Mouse (Mus musculus): Measurements from ENCODE around the gene Lyl1. TPM values are rescaled to one million over a fixed set of nuclear protein-coding genes. Genes with fewer than 3 reads are reported as not detected.
"Not testable (repeated sequence)": the region's sequence is repeated elsewhere in the genome, so short reads cannot be mapped to it uniquely, and the experiment has no call there.

Gene Lyl1
- polyA plus RNA-seq, 1 experiment, result 20.2 TPM

- WGBS, result 48% methylated on average over 1 of the region's 1 CpGs
- Histone ChIP-seq H3K4me3 (replicated peaks; ENCODE audit: extremely low read depth, low read depth, low read length) (no peak overlapping the region), H3K4me1 (ENCODE audit: control insufficient read depth, insufficient read depth, low read length) (peaks cover 4% of the 10 kb centered on the region)
- no peak for DNase-seq
- TF ChIP-seq POLR2A (IDR thresholded peaks at IDR 0.05; ENCODE audit: borderline replicate concordance, extremely low read depth, low read depth, low read length) (no peak), CTCF (IDR thresholded peaks at IDR 0.05; ENCODE audit: insufficient read depth, low read length) (no peak)
Observed at GRCm38 (mm10) chr8:84668081-84668480, 33.2 kb upstream of the Lyl1 start.

GRCm38 (mm10) chr8:84668731-84669485 is 32.3 kb upstream of the Lyl1 start:
- TF ChIP-seq POLR2A (IDR thresholded peaks at IDR 0.05; ENCODE audit: borderline replicate concordance, extremely low read depth, low read depth, low read length) (no peak), CTCF (IDR thresholded peaks at IDR 0.05; ENCODE audit: insufficient read depth, low read length) (no peak)
- Histone ChIP-seq H3K4me1 (ENCODE audit: control insufficient read depth, insufficient read depth, low read length) (peaks cover 4% of the 10 kb centered on the region), H3K4me3 (replicated peaks; ENCODE audit: extremely low read depth, low read depth, low read length) (no peak overlapping the region)
- DNase-seq, result no peak
- WGBS, result 77% methylated on average over 6 of the region's 6 CpGs

- DNase-seq; H3K4me1 ChIP-seq (ENCODE audit: control insufficient read depth, insufficient read depth, low read length); H3K4me3 ChIP-seq (replicated peaks; ENCODE audit: extremely low read depth, low read depth, low read length): not testable (repeated sequence)
- 75% methylated on average over 5 of the region's 5 CpGs for WGBS
Observed at GRCm38 (mm10) chr8:84670295-84671006, 30.8 kb upstream of the Lyl1 start.

GRCm38 (mm10) chr8:84677305-84677704 is 24.0 kb upstream of the Lyl1 start:
- WGBS, result 90% methylated on average over 5 of the region's 5 CpGs

GRCm38 (mm10) chr8:84681476-84681875 is 19.8 kb upstream of the Lyl1 start:
- no peak for DNase-seq
- TF ChIP-seq POLR2A (IDR thresholded peaks at IDR 0.05; ENCODE audit: borderline replicate concordance, extremely low read depth, low read depth, low read length) (no peak), CTCF (IDR thresholded peaks at IDR 0.05; ENCODE audit: insufficient read depth, low read length) (no peak)
- Histone ChIP-seq H3K4me1 (ENCODE audit: control insufficient read depth, insufficient read depth, low read length) (peaks cover 4% of the 10 kb centered on the region), H3K4me3 (replicated peaks; ENCODE audit: extremely low read depth, low read depth, low read length) (no peak overlapping the region)
- 76% methylated on average over 2 of the region's 2 CpGs for WGBS

More at GRCm38 (mm10) chr8:84677305-84677704, 24.0 kb upstream of the Lyl1 start:
- DNase-seq, result no peak
- H3K4me3 ChIP-seq (replicated peaks; ENCODE audit: extremely low read depth, low read depth, low read length), result no peak overlapping the region
- no peaks in the 10 kb centered on the region for H3K4me1 ChIP-seq (ENCODE audit: control insufficient read depth, insufficient read depth, low read length)
- TF ChIP-seq POLR2A (IDR thresholded peaks at IDR 0.05; ENCODE audit: borderline replicate concordance, extremely low read depth, low read depth, low read length), result no peak
- no peak for TF ChIP-seq CTCF (IDR thresholded peaks at IDR 0.05; ENCODE audit: insufficient read depth, low read length)

- WGBS, result 71% methylated on average over 2 of the region's 2 CpGs
- no peak overlapping the region for H3K4me3 ChIP-seq (replicated peaks; ENCODE audit: extremely low read depth, low read depth, low read length)
- no peak for DNase-seq
- TF ChIP-seq POLR2A (IDR thresholded peaks at IDR 0.05; ENCODE audit: borderline replicate concordance, extremely low read depth, low read depth, low read length) (no peak), CTCF (IDR thresholded peaks at IDR 0.05; ENCODE audit: insufficient read depth, low read length) (no peak)
- peaks cover 6% of the 10 kb centered on the region for H3K4me1 ChIP-seq (ENCODE audit: control insufficient read depth, insufficient read depth, low read length)
Observed at GRCm38 (mm10) chr8:84682257-84682656, 19.0 kb upstream of the Lyl1 start.

GRCm38 (mm10) chr8:84684537-84684936 is 16.7 kb upstream of the Lyl1 start:
- no peak for TF ChIP-seq CTCF (IDR thresholded peaks at IDR 0.05; ENCODE audit: insufficient read depth, low read length)
- no peak for TF ChIP-seq POLR2A (IDR thresholded peaks at IDR 0.05; ENCODE audit: borderline replicate concordance, extremely low read depth, low read depth, low read length)
- no peak for DNase-seq
- Histone ChIP-seq H3K4me1 (ENCODE audit: control insufficient read depth, insufficient read depth, low read length) (peaks cover 12% of the 10 kb centered on the region), H3K4me3 (replicated peaks; ENCODE audit: extremely low read depth, low read depth, low read length) (no peak overlapping the region)
- 54% methylated on average over 3 of the region's 3 CpGs for WGBS

GRCm38 (mm10) chr8:84686191-84687002 is 14.9 kb upstream of the Lyl1 start, which contains the start of gene Trmt1:
Trmt1 (plus strand) TSS chr8:84686307.
- H3K4me1 ChIP-seq (ENCODE audit: control insufficient read depth, insufficient read depth, low read length), result peaks cover 15% of the 10 kb centered on the region
- H3K4me3 ChIP-seq (replicated peaks; ENCODE audit: extremely low read depth, low read depth, low read length), result peak within 1 kb of the TSS; percentile 79
- TF ChIP-seq CTCF (IDR thresholded peaks at IDR 0.05; ENCODE audit: insufficient read depth, low read length) (no peak), POLR2A (IDR thresholded peaks at IDR 0.05; ENCODE audit: borderline replicate concordance, extremely low read depth, low read depth, low read length) (no peak)
- DNase-seq, result no peak
- 12% methylated on average over 20 of the region's 20 CpGs for WGBS

- no peak for TF ChIP-seq POLR2A (IDR thresholded peaks at IDR 0.05; ENCODE audit: borderline replicate concordance, extremely low read depth, low read depth, low read length)
- no peak for TF ChIP-seq CTCF (IDR thresholded peaks at IDR 0.05; ENCODE audit: insufficient read depth, low read length)
- H3K4me1 ChIP-seq (ENCODE audit: control insufficient read depth, insufficient read depth, low read length), result peaks cover 15% of the 10 kb centered on the region
- no peak for DNase-seq
- WGBS, result 2% methylated on average over 54 of the region's 62 CpGs
- peak overlapping the region; percentile 79 for H3K4me3 ChIP-seq (replicated peaks; ENCODE audit: extremely low read depth, low read depth, low read length)
Observed at GRCm38 (mm10) chr8:84687003-84687704, 14.1 kb upstream of the Lyl1 start.
